Mouse (Mus musculus): ENCODE results near the gene Cdk15. TPM values are rescaled to one million over a fixed set of nuclear protein-coding genes. Genes with fewer than 3 reads are reported as not detected.

The Cdk15 gene
- polyA plus RNA-seq, 1 experiment from 2014 or later: 0.42 TPM

GRCm38 (mm10) chr1:59316386-59317051, 59.8 kb downstream of the Cdk15 start:
- 0 out of 2 replicates have a peak, but pooled peaks have one; percentile 15 for ATAC-seq (ENCODE audit: low FRiP score, low read depth)
- Histone ChIP-seq H3K4me1 (peaks cover 29% of the 10 kb centered on the region), H3K27me3 (replicated peaks) (no peaks in the 10 kb centered on the region), H3K4me3 (no peak overlapping the region), H3K4me2 (replicated peaks) (peak overlapping the region; percentile 37), H3K36me3 (no peaks in the 10 kb centered on the region), H3K9me3 (no peaks in the 10 kb centered on the region), H3K27ac (0 out of 2 replicates have a peak overlapping the region, but pooled peaks have one; percentile 7), H3K9ac (no peak overlapping the region)
- 5% methylated on average over 6 of the region's 6 CpGs for WGBS

DNA sequence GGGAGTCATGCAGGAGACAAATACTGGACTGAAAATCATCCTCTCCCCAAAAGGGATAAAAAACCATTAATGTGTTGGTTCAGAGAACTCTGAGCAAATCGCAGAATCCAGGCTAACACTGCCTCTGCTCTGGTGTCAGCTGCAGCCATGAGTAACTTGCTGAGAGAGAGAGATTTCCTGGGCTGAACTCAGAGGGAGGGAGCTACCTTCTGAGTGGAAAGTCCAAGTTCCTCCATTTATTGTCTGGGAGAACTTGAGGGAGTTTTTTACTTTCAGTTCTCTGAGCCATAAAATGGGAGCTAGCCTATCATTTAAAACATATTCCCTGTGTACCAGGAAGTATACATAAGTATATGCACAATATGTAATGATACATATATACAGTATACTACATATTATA, 60.7 kb downstream of the Cdk15 start:
- 77% methylated on average over 1 of the region's 1 CpGs for WGBS
- Histone ChIP-seq H3K9ac (no peak overlapping the region), H3K4me3 (no peak overlapping the region), H3K27me3 (replicated peaks) (no peaks in the 10 kb centered on the region), H3K4me1 (peaks cover 33% of the 10 kb centered on the region), H3K27ac (no peak overlapping the region), H3K9me3 (no peaks in the 10 kb centered on the region), H3K4me2 (replicated peaks) (no peak overlapping the region), H3K36me3 (no peaks in the 10 kb centered on the region)
- no peak for ATAC-seq (ENCODE audit: low FRiP score, low read depth)

- peaks cover 25% of the 10 kb centered on the region for H3K4me1 ChIP-seq
- ATAC-seq (ENCODE audit: low FRiP score, low read depth): no peak
- no peaks in the 10 kb centered on the region for H3K36me3 ChIP-seq
- WGBS: 56% methylated on average over 5 of the region's 5 CpGs
- H3K9me3 ChIP-seq: no peaks in the 10 kb centered on the region
- no peak overlapping the region for H3K9ac ChIP-seq
- no peak overlapping the region for H3K4me2 ChIP-seq (replicated peaks)
- H3K27ac ChIP-seq: no peak overlapping the region
- H3K4me3 ChIP-seq: no peak overlapping the region
- H3K27me3 ChIP-seq (replicated peaks): no peaks in the 10 kb centered on the region
Measured at GRCm38 (mm10) chr1:59318878-59319277, 62.2 kb downstream of the Cdk15 start.

GRCm38 (mm10) chr1:59321076-59321879, 64.6 kb downstream of the Cdk15 start:
- Histone ChIP-seq H3K9ac (no peak overlapping the region), H3K4me1 (peaks cover 6% of the 10 kb centered on the region), H3K4me3 (no peak overlapping the region), H3K36me3 (no peaks in the 10 kb centered on the region), H3K27me3 (replicated peaks) (no peaks in the 10 kb centered on the region), H3K27ac (no peak overlapping the region), H3K4me2 (replicated peaks) (no peak overlapping the region), H3K9me3 (no peaks in the 10 kb centered on the region)
- 76% methylated on average over 9 of the region's 9 CpGs for WGBS
- no peak for ATAC-seq (ENCODE audit: low FRiP score, low read depth)

DNA sequence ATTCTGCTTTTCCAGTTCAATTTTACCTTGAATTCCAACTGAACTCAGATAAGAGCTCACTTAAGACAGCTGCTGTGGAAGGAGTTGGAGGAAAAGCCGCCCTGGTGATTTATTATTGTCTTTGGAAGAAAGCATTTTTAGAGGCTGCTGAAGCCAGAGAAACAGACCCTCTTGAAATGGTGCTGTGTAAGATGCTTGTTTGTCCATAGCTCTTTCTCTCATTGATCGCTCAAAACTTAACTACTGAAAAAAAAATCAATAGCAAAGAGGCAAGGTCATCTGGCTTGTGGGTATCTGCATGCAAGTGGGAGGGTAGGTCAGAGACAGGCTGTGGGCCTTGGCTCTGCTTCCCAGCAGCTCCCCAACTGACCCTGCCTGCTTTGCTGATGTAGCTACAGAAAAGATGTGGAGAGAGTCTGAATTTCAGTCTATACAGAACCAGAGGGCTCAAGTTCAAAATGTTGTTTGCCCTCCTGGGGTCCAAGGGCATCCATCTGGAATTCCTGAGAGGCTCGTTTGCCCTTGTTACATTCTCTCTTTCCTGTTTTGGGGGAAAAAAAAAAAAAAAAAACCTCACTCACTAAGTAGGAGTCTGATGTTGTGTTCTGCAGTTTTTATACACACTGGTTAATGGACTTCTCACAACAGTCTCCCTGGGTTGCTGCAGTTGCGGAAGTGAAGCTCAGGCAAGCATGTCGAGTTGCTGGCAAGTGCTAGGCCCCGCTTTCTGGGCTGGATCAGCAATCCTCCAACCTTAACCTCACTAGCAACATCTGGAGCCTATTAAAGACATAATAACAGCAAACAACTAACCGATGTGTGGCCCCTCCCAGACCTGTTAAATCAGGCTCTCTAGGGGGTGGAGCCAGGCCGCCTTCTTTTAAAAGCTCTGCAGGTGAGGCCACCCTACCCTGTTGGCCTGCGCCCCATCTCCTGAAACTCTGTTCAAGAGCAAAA, 65.5 kb downstream of the Cdk15 start:
- Histone ChIP-seq H3K4me1 (peaks cover 8% of the 10 kb centered on the region), H3K9me3 (no peaks in the 10 kb centered on the region), H3K27me3 (replicated peaks) (no peaks in the 10 kb centered on the region), H3K4me3 (no peak overlapping the region), H3K27ac (no peak overlapping the region), H3K36me3 (no peaks in the 10 kb centered on the region), H3K4me2 (replicated peaks) (no peak overlapping the region), H3K9ac (no peak overlapping the region)
- ATAC-seq (ENCODE audit: low FRiP score, low read depth): no peak
- WGBS: 41% methylated on average over 9 of the region's 9 CpGs

DNA sequence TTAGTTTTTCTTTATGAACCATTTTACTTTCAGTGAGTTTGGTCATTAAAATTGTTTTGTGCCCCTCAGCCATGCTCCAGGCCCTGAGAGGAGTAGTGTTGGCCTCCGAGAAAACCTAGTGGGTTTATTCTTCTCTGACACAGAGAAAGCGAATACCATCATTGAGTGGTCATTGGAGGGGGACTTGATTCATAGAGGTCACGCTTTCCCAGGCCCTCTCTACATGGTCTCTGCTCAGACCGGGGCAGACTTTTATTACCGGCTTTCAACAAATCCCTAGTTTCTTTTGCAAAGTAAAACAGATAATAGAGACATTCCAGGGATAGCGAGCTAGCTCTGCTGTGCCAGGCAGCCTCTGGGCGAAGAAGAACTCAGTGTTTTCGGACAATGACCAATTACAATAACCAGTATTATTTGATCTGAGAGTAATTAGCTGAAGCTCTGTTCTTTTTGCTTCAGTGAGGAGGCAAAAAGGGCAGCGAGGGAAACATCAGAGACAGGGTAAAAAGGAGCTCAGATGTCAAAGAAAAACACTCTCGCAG, 70.2 kb downstream of the Cdk15 start:
- Histone ChIP-seq H3K36me3 (no peaks in the 10 kb centered on the region), H3K9me3 (no peaks in the 10 kb centered on the region), H3K27ac (no peak overlapping the region), H3K9ac (no peak overlapping the region), H3K4me1 (peaks cover 14% of the 10 kb centered on the region), H3K27me3 (replicated peaks) (no peaks in the 10 kb centered on the region), H3K4me2 (replicated peaks) (peak overlapping the region; percentile 10; the same call in 1 of the 2 replicates), H3K4me3 (no peak overlapping the region)
- WGBS: 6% methylated on average over 10 of the region's 10 CpGs
- no peak for ATAC-seq (ENCODE audit: low FRiP score, low read depth)

DNA sequence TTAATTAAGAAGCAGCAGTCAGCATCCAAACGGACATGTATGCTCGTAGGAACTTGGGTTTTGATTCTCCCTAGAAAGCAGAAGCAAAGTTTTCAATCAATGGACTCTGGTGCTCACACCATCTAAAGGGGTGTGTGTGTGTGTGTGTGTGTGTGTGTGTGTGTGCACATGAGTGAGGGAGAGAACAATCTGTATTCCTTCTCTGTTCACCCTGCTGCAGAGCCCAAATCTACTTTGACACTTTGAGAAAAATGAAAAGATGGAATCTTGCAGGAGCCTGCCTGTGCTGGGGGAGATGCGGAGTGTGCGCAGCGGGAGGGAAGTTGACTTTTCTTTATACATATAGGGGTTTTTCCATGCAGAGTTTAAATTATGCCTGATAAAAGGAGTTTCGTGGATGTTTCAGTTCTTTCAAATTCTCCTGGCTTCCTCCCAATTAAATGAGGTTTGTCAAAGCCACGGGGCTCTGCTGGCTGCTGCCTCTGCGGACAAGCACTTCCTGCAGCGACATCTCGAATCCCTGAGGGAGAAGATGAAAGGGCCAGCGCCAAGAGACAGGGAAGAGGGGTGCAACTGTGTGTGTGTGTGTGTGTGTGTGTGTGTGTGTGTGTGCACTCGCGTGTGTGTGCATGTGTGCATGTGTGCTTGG, 76.2 kb downstream of the Cdk15 start:
- no peaks in the 10 kb centered on the region for H3K36me3 ChIP-seq
- no peak; the same call in none of the 2 replicates for ATAC-seq (ENCODE audit: low FRiP score, low read depth)
- H3K4me2 ChIP-seq (replicated peaks): peak overlapping the region; percentile 32
- 21% methylated on average over 13 of the region's 13 CpGs for WGBS
- peaks cover 29% of the 10 kb centered on the region for H3K4me1 ChIP-seq
- H3K4me3 ChIP-seq: no peak overlapping the region
- peak overlapping the region; percentile 7; the same call in 1 of the 2 replicates for H3K27ac ChIP-seq
- H3K27me3 ChIP-seq (replicated peaks): no peaks in the 10 kb centered on the region
- H3K9ac ChIP-seq: no peak overlapping the region
- no peaks in the 10 kb centered on the region for H3K9me3 ChIP-seq

DNA sequence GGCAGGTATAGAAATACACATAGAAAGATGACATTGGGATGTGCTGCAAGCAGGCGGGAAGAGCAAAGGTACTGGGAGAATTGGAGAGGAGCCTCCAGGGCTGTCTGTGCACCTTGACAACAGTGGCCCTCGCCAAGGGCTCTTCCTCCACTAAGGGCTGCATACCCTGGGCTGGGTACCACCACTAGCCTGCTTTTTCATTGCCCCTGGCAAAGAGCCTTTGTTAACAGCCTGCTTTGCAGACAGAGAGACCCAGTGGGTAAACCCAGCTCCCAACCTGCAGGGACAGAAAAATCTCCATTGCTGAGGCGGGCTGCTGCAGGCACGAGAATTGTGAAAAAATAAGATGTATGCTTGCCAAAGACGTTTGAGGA, 76.7 kb downstream of the Cdk15 start:
- H3K9ac ChIP-seq: no peak overlapping the region
- peak; percentile 79 for ATAC-seq (ENCODE audit: low FRiP score, low read depth)

DNA sequence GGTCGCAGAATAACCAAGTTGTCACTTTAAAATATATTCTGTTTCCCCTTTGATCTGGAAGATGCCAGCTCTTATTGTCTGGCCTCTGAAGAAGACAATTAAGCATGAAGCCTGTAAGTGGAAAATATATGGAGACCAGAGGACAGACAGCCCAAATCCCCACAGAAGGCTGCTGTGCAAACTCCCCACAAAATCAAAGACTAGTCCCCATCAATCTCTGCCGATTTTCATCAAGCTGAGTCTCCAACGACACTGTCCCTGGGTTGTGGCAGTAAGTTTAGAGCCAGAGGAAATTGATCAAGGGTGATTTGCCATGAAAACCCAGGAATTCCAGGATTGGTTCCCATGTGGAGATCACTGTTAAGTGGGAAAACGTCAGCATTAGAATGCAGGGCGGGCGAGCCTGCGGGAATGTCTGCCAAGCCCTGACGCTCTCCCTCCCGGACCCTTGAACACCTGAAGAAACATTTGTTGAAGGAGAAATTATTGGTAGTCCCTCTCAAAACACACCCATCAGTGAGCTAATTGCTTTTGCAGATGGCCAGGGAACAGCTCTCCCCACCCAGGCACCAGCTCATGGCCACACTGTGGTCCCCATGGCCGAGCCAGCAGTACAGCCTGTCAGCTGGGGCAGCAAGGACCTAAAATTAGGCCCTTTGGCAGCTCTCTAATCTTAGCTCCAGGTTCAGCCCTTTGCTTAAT, 77.3 kb downstream of the Cdk15 start:
- H3K27me3 ChIP-seq (replicated peaks): no peaks in the 10 kb centered on the region
- no peak overlapping the region for H3K27ac ChIP-seq
- H3K4me1 ChIP-seq: peaks cover 25% of the 10 kb centered on the region
- no peak overlapping the region for H3K4me3 ChIP-seq
- H3K4me2 ChIP-seq (replicated peaks): peak overlapping the region; percentile 32
- no peaks in the 10 kb centered on the region for H3K36me3 ChIP-seq
- no peak overlapping the region for H3K9ac ChIP-seq
- peak; percentile 39 for ATAC-seq (ENCODE audit: low FRiP score, low read depth)
- 12% methylated on average over 10 of the region's 10 CpGs for WGBS
- no peaks in the 10 kb centered on the region for H3K9me3 ChIP-seq

More for the DNA sequence above, 76.7 kb downstream of the Cdk15 start:
- H3K4me1 ChIP-seq: peaks cover 25% of the 10 kb centered on the region
- 9% methylated on average over 5 of the region's 5 CpGs for WGBS
- H3K36me3 ChIP-seq: no peaks in the 10 kb centered on the region
- no peaks in the 10 kb centered on the region for H3K9me3 ChIP-seq
- no peaks in the 10 kb centered on the region for H3K27me3 ChIP-seq (replicated peaks)
- peak overlapping the region; percentile 7; the same call in 1 of the 2 replicates for H3K27ac ChIP-seq
- peak overlapping the region; percentile 32 for H3K4me2 ChIP-seq (replicated peaks)
- H3K4me3 ChIP-seq: no peak overlapping the region

- 37% methylated on average over 4 of the region's 4 CpGs for WGBS
- H3K4me2 ChIP-seq (replicated peaks): peak overlapping the region; percentile 28
Measured at GRCm38 (mm10) chr1:59334562-59334890, 77.8 kb downstream of the Cdk15 start.

GRCm38 (mm10) chr1:59336256-59336655, 79.5 kb downstream of the Cdk15 start:
- 94% methylated on average over 1 of the region's 1 CpGs for WGBS

More at GRCm38 (mm10) chr1:59334562-59334890, 77.8 kb downstream of the Cdk15 start:
- H3K4me1 ChIP-seq: peaks cover 25% of the 10 kb centered on the region
- no peak overlapping the region for H3K9ac ChIP-seq
- H3K27ac ChIP-seq: no peak overlapping the region
- no peak overlapping the region for H3K4me3 ChIP-seq
- no peaks in the 10 kb centered on the region for H3K36me3 ChIP-seq
- no peaks in the 10 kb centered on the region for H3K27me3 ChIP-seq (replicated peaks)
- no peak for ATAC-seq (ENCODE audit: low FRiP score, low read depth)
- no peaks in the 10 kb centered on the region for H3K9me3 ChIP-seq

More at GRCm38 (mm10) chr1:59336256-59336655, 79.5 kb downstream of the Cdk15 start:
- Histone ChIP-seq H3K4me2 (replicated peaks) (no peak overlapping the region), H3K27ac (no peak overlapping the region), H3K9me3 (no peaks in the 10 kb centered on the region), H3K27me3 (replicated peaks) (no peaks in the 10 kb centered on the region), H3K4me1 (peaks cover 33% of the 10 kb centered on the region), H3K9ac (no peak overlapping the region), H3K4me3 (no peak overlapping the region), H3K36me3 (no peaks in the 10 kb centered on the region)
- no peak for ATAC-seq (ENCODE audit: low FRiP score, low read depth)

Measured in neural tube, embryonic 12.5 days (tissue).